ENCODE assay signal across 14 mouse cellular contexts in the genomic region with DNA sequence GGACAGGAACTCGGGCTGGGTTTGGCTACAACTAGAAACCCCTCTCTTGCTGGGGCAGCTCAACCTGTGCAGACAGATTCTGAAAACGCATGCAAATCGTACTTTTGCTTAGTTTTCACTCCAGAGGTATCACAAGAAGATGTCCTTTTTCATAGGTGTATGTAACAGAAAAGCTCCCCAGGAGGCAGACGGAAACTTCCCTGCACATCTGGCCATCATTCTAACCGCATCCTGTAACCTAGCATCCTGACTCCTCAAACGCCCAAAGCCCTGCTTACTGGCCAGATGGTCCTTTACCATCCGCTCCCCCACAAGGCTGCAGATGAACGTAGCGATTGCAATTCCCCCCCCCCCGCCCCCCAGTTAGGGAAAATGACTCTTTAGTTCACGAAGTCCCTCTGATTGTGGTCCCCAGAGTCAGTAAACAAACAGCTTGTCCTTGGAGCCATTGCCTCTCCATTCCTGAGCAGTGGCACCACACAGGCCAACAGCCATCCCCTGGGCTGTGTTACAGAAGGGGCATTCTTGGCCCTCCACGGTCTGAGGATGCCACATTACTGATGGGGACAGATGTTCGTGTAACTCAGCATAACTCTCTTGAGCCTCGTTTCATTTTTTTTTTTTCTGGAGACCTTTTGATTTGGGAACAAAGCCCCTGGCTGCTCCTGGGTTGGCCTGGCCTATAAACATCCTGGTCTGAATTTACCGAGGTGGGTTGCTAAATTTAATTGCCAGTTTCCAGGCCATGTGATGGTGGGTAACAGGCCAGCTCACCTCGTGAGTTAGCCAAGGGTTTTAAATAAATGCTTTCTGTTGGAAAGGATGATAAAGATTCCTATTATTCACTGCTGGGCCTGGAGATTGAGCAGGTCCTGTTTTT.
A peak's percentile ranks its signal among the peaks of the same experiment; 100 is the strongest.
DNase-seq lines count a peak whose midpoint lies in the region; ATAC-seq and TF ChIP-seq lines count a peak whose summit lies in the region.
"Had no signal": no experiment of that assay in that cellular context is flagged by ENCODE, and none has a peak within 500 bp of the region (broad histone marks: within the 10 kb centered on the region; RNA-seq: fewer than 3 reads in every experiment).

No protein-coding gene starts in this region.

- H3K4me1 ChIP-seq in bone marrow, adult 2 months (ENCODE audit: control insufficient read depth, insufficient read depth, low read length) = peaks cover 1% of the 10 kb centered on the region; the same call in 1 of the 2 replicates
- H3K4me1 ChIP-seq in midbrain, embryonic 11.5 days (ENCODE audit: control insufficient read depth, insufficient read depth, low read length) = no peaks in the 10 kb centered on the region
- H3K4me1 ChIP-seq: forebrain, embryonic 13.5 days; hindbrain, embryonic 13.5 days had no signal

- no peak for TF ChIP-seq CTCF in bone marrow, adult 2 months (IDR thresholded peaks at IDR 0.05; ENCODE audit: control insufficient read depth, insufficient read depth, low read length)

- H3K4me2 ChIP-seq in midbrain, embryonic 11.5 days = no peak overlapping the region
- H3K4me2 ChIP-seq: forebrain, embryonic 13.5 days; hindbrain, embryonic 13.5 days; liver, embryonic 15.5 days had no signal

- 42% methylated on average over 16 of the region's 16 CpGs for WGBS in bone marrow, adult 2 months
- 76% methylated on average over 16 of the region's 16 CpGs for WGBS in midbrain, embryonic 11.5 days

- H3K27me3 ChIP-seq in midbrain, embryonic 11.5 days (ENCODE audit: control insufficient read depth, insufficient read depth, low read length) = no peaks in the 10 kb centered on the region
- H3K27me3 ChIP-seq: forebrain, embryonic 13.5 days; hindbrain, embryonic 13.5 days; liver, embryonic 15.5 days had no signal

- H3K36me3 ChIP-seq in midbrain, embryonic 11.5 days (ENCODE audit: control insufficient read depth, insufficient read depth, low read length) = no peaks in the 10 kb centered on the region
- H3K36me3 ChIP-seq: hindbrain, embryonic 13.5 days; liver, embryonic 15.5 days had no signal

- no peak overlapping the region for H3K9ac ChIP-seq in midbrain, embryonic 11.5 days (ENCODE audit: low read length)
- H3K9ac ChIP-seq: forebrain, embryonic 13.5 days; hindbrain, embryonic 13.5 days; liver, embryonic 15.5 days had no signal

- no peak overlapping the region for H3K4me3 ChIP-seq in bone marrow, adult 2 months (replicated peaks; ENCODE audit: control insufficient read depth, low read depth, low read length)
- H3K4me3 ChIP-seq in midbrain, embryonic 11.5 days (ENCODE audit: low read depth, low read length) = no peak overlapping the region
- H3K4me3 ChIP-seq: forebrain, embryonic 13.5 days; hindbrain, embryonic 13.5 days; liver, embryonic 15.5 days had no signal

- ATAC-seq in midbrain, embryonic 11.5 days (ENCODE audit: low FRiP score) = no peak
- ATAC-seq: forebrain, embryonic 13.5 days had no signal

- H3K27ac ChIP-seq in bone marrow, adult 2 months (ENCODE audit: control insufficient read depth, insufficient read depth, low read depth, low read length, poor library complexity) = peak overlapping the region; percentile 61; the same call in 1 of the 2 replicates
- H3K27ac ChIP-seq in midbrain, embryonic 11.5 days (ENCODE audit: low read depth, low read length) = no peak overlapping the region
- H3K27ac ChIP-seq: forebrain, embryonic 13.5 days; hindbrain, embryonic 13.5 days; liver, embryonic 15.5 days had no signal

- H3K9me3 ChIP-seq in midbrain, embryonic 11.5 days (ENCODE audit: control insufficient read depth, low read length) = no peaks in the 10 kb centered on the region
- H3K9me3 ChIP-seq: forebrain, embryonic 13.5 days; liver, embryonic 15.5 days had no signal

- no peak for TF ChIP-seq POLR2A in bone marrow, adult 2 months (IDR thresholded peaks at IDR 0.05; ENCODE audit: borderline replicate concordance, control insufficient read depth, low read depth, low read length)

- DNase-seq in heart, adult 11 months = peak; percentile 96
- no peak for DNase-seq in heart, adult 8-10 months (ENCODE audit: low spot score)
- DNase-seq in induced T-regulatory cell, adult 2 months (ENCODE audit: low read depth) = peak; percentile 34
- DNase-seq in thymus, postnatal 0 days (ENCODE audit: low spot score) = peak; percentile 77
- DNase-seq in layer of hippocampus, adult 8-10 months (ENCODE audit: low spot score in 2 of 2) = no peak
- DNase-seq in frontal cortex, postnatal 14 days (ENCODE audit: low spot score in 2 of 2) = no peak
- no peak for DNase-seq in midbrain, embryonic 11.5 days (ENCODE audit: low spot score, missing footprints)
- DNase-seq: cerebellum, adult 8-10 months; kidney, adult 9 months; right cerebral cortex, postnatal 14 days had no signal

Comparison
In these comparisons a context has a peak if more than half of its experiments do, and no peak if none do; other contexts are left out.
1. DNase-seq: peak in heart, adult 11 months (single experiment), induced T-regulatory cell, adult 2 months (single experiment) and thymus, postnatal 0 days (single experiment); none in heart, adult 8-10 months (single experiment), layer of hippocampus, adult 8-10 months (0 of 2), frontal cortex, postnatal 14 days (0 of 2) and midbrain, embryonic 11.5 days (single experiment).